Mouse (Mus musculus): ENCODE measurements around the gene Fbxo44.
A peak's percentile ranks its signal among the peaks of the same experiment; 100 is the strongest.

DNA sequence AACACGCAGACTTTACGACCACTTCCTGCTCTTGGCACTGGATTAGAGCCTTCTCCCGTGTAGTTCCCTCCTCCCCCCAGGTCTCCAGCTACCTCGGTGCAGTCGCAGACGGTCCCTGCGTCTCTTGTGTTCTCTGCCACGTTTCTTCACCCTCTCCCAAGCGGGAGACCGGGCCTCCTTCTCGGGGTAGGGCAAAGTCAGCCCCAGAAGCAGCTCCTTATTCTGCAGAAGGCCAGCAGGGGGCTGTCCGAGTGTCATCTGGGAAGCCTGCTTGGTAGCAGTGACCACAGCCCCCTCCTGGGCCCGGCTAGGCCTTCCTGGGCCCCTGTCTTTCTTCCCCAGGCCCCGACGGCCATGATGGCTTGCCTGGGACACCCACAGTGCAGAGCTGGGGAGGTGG is 44.8 kb downstream of the Fbxo44 start:
- TF ChIP-seq POLR2A (IDR thresholded peaks at IDR 0.05; ENCODE audit: low read depth, low read length): no peak
- peak; percentile 39; the same call in 1 of the 2 replicates for TF ChIP-seq CTCF (IDR thresholded peaks at IDR 0.05; ENCODE audit: extremely low read depth, insufficient read depth, insufficient read length, insufficient replicate concordance)

All from spleen, adult 2 months (tissue).